Mouse (Mus musculus): ENCODE measurements around the gene Hoxb5. TPM values are rescaled to one million over a fixed set of nuclear protein-coding genes. Genes with fewer than 3 reads are reported as not detected.

The Hoxb5 gene
- polyA plus RNA-seq, 1 experiment, result 0.22 TPM

DNA sequence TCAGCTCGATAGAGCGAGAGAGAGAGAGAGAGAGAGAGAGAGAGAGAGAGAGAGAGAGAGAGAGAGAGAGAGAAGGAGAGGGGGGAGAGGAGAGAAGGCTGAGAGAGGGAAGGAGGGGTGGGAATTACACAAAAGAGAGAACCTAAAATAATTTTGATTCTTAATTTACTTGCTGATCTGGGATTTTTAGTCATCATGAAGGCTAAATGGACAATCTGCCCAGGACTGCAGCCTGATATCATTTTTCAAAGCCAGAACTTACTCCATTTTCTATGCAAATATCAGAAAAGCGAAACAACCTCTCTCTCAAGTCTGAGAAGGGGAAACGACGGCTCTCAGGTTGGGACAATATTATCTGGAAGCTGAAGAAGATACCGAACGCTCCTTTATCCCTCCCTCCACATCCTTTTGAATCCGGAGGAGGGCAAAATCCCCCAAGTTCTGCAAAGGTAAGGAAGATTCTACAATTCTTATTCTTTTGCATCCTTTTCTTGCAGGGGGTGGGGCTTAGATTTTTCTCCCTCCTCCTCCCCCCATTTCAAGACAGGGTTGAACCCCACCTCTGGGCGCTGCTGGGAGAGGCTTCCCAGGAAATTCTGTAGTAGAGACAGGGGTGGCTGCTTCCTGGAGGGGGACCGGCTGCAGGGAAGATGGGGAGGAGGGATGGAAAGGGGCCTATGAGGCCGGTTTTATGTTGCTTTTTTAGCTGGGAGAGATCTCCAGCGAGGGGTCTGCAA lies 10.4 kb upstream of the Hoxb5 start:
- H3K4me1 ChIP-seq (replicated peaks; ENCODE audit: control insufficient read depth, insufficient read depth, low read length), result no peaks in the 10 kb centered on the region; the same call in 1 of the 2 replicates
- peaks cover 47% of the 10 kb centered on the region for H3K27me3 ChIP-seq (ENCODE audit: control insufficient read depth, insufficient read depth, low read length)
- H3K27ac ChIP-seq (ENCODE audit: control insufficient read depth, insufficient read depth, low read length), result no peak overlapping the region
- TF ChIP-seq CTCF (IDR thresholded peaks at IDR 0.05; ENCODE audit: borderline replicate concordance, control insufficient read depth, extremely low read depth, insufficient read depth, low read length, poor library complexity) (no peak), POLR2A (IDR thresholded peaks at IDR 0.05; ENCODE audit: control insufficient read depth, extremely low read depth, insufficient read depth, low read length, poor library complexity) (no peak)
- H3K4me3 ChIP-seq (ENCODE audit: control insufficient read depth, insufficient read depth, low read length), result no peak overlapping the region
- DNase-seq, result no peak
- no peaks in the 10 kb centered on the region for H3K36me3 ChIP-seq (ENCODE audit: control insufficient read depth, insufficient read depth, low read length)
- whole genome bisulfite sequencing, result 5% methylated on average over 12 of the region's 12 CpGs

DNA sequence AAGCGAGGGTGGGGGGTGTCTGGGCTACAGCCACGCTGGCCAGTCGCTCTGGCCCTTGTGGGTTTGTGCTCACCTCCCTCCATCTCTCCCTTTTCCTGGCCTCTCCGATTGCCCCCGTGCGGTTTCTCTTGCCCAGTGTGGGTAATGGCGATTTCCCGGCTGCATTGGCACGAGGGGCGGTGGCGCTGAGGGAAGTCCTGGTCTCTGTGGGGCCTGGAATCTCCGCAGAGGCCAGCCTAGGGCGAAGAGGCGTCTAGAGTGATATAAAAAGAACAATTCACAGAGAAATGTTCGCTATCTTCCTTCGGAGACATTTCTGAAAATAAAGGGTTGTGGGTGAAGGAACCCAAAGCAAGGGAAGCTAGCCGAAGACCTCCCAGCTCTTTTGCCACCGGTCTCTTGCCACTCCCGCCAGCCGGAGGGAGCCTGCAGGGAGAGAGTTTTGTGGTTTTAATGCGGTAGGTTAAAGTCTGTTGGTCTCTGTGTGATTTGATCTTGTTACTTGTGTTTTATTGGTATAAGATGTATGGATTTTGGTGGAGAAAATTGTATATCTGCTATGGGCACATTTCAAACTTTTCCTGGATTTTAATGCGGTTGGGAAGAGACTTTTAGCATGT lies 9.7 kb upstream of the Hoxb5 start:
- peaks cover 41% of the 10 kb centered on the region for H3K27me3 ChIP-seq (ENCODE audit: control insufficient read depth, insufficient read depth, low read length)
- 3% methylated on average over 22 of the region's 22 CpGs for WGBS
- H3K4me3 ChIP-seq (ENCODE audit: control insufficient read depth, insufficient read depth, low read length), result no peak overlapping the region
- no peaks in the 10 kb centered on the region; the same call in 1 of the 2 replicates for H3K4me1 ChIP-seq (replicated peaks; ENCODE audit: control insufficient read depth, insufficient read depth, low read length)
- no peak for DNase-seq
- no peak for TF ChIP-seq CTCF (IDR thresholded peaks at IDR 0.05; ENCODE audit: borderline replicate concordance, control insufficient read depth, extremely low read depth, insufficient read depth, low read length, poor library complexity)
- no peak for TF ChIP-seq POLR2A (IDR thresholded peaks at IDR 0.05; ENCODE audit: control insufficient read depth, extremely low read depth, insufficient read depth, low read length, poor library complexity)
- no peaks in the 10 kb centered on the region for H3K36me3 ChIP-seq (ENCODE audit: control insufficient read depth, insufficient read depth, low read length)
- H3K27ac ChIP-seq (ENCODE audit: control insufficient read depth, insufficient read depth, low read length), result no peak overlapping the region

DNA sequence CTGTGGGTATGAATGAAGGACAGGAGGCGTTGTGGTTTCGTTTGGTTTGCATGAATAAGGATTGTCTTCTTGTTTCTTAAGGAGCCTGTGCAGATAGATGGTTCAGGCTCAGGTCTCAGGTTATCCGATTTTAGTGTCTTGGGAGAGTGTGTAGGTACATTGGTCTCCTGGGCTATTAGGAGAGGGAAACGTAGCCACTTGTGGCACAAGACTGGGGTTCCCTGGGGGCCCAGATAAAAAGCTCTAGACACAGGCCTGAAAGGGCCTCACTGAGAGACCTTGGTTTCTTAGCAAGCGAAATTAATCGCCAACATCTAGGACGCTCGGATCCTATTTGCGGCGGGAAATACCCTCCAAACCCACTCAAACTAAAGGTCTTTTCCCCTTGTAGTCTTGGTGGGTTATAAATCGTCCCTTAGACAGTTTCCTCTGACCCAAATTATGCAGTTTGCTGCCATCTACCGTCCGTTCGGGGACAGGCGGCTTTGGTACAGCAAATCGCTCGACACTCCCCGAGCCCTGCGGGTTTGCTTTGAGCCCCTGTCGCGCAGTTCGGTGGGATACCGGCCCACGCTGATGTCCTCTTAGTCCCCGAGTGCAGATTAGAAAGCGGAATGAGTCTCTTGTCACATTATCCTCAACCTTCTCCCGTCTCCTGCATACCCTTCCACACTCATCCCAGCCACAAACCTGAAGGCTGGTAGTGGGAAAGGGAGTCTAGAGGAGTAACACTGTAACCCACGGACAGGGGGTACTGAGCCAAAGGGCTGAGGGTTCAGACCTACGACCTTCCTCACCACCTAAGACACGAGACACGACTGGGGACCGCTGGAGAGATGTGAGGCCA lies 8.7 kb upstream of the Hoxb5 start:
- H3K27me3 ChIP-seq (ENCODE audit: control insufficient read depth, insufficient read depth, low read length), result peaks cover 40% of the 10 kb centered on the region
- 1% methylated on average over 32 of the region's 32 CpGs for WGBS

GRCm38 (mm10) chr11:96295092-96295835 lies 7.9 kb upstream of the Hoxb5 start:
- Histone ChIP-seq H3K27ac (ENCODE audit: control insufficient read depth, insufficient read depth, low read length) (no peak overlapping the region), H3K4me3 (ENCODE audit: control insufficient read depth, insufficient read depth, low read length) (no peak overlapping the region), H3K36me3 (ENCODE audit: control insufficient read depth, insufficient read depth, low read length) (no peaks in the 10 kb centered on the region), H3K4me1 (replicated peaks; ENCODE audit: control insufficient read depth, insufficient read depth, low read length) (no peaks in the 10 kb centered on the region; the same call in 1 of the 2 replicates), H3K27me3 (ENCODE audit: control insufficient read depth, insufficient read depth, low read length) (peaks cover 43% of the 10 kb centered on the region)
- no peak for DNase-seq
- 4% methylated on average over 30 of the region's 30 CpGs for WGBS
- no peak for TF ChIP-seq POLR2A (IDR thresholded peaks at IDR 0.05; ENCODE audit: control insufficient read depth, extremely low read depth, insufficient read depth, low read length, poor library complexity)
- no peak for TF ChIP-seq CTCF (IDR thresholded peaks at IDR 0.05; ENCODE audit: borderline replicate concordance, control insufficient read depth, extremely low read depth, insufficient read depth, low read length, poor library complexity)

More for the DNA sequence above, 8.7 kb upstream of the Hoxb5 start:
- no peak overlapping the region for H3K4me3 ChIP-seq (ENCODE audit: control insufficient read depth, insufficient read depth, low read length)
- peak; percentile 81 for DNase-seq
- TF ChIP-seq CTCF (IDR thresholded peaks at IDR 0.05; ENCODE audit: borderline replicate concordance, control insufficient read depth, extremely low read depth, insufficient read depth, low read length, poor library complexity) (peak; percentile 66; the same call in 1 of the 2 replicates), POLR2A (IDR thresholded peaks at IDR 0.05; ENCODE audit: control insufficient read depth, extremely low read depth, insufficient read depth, low read length, poor library complexity) (no peak)
- no peak overlapping the region for H3K27ac ChIP-seq (ENCODE audit: control insufficient read depth, insufficient read depth, low read length)
- H3K36me3 ChIP-seq (ENCODE audit: control insufficient read depth, insufficient read depth, low read length), result no peaks in the 10 kb centered on the region
- H3K4me1 ChIP-seq (replicated peaks; ENCODE audit: control insufficient read depth, insufficient read depth, low read length), result no peaks in the 10 kb centered on the region; the same call in 1 of the 2 replicates

DNA sequence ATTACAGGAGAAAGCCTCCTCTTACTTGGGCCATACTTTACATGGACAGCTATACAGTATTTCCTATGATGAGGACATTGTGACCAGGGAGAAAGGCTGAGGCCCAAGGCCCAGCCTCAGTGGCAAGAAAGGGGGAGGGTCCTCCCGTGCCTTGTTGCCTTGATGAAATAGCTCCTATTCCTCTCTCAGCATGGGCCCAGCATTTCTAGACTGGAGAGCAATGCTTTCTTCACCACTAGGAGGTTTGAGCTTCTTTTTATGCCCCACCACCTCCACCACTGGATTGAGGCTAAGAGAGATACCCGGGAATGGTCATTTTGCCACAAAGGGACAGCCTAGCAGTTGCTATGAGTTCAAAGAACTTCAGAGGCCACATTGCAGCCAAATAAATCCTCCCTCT lies 6.1 kb upstream of the Hoxb5 start:
- DNase-seq, result no peak
- no peak for TF ChIP-seq CTCF (IDR thresholded peaks at IDR 0.05; ENCODE audit: borderline replicate concordance, control insufficient read depth, extremely low read depth, insufficient read depth, low read length, poor library complexity)
- no peak for TF ChIP-seq POLR2A (IDR thresholded peaks at IDR 0.05; ENCODE audit: control insufficient read depth, extremely low read depth, insufficient read depth, low read length, poor library complexity)
- WGBS, result 71% methylated on average over 2 of the region's 2 CpGs
- peaks cover 42% of the 10 kb centered on the region for H3K27me3 ChIP-seq (ENCODE audit: control insufficient read depth, insufficient read depth, low read length)
- no peaks in the 10 kb centered on the region; the same call in 1 of the 2 replicates for H3K4me1 ChIP-seq (replicated peaks; ENCODE audit: control insufficient read depth, insufficient read depth, low read length)
- no peak overlapping the region for H3K27ac ChIP-seq (ENCODE audit: control insufficient read depth, insufficient read depth, low read length)
- H3K36me3 ChIP-seq (ENCODE audit: control insufficient read depth, insufficient read depth, low read length), result no peaks in the 10 kb centered on the region
- no peak overlapping the region for H3K4me3 ChIP-seq (ENCODE audit: control insufficient read depth, insufficient read depth, low read length)
